Mouse (Mus musculus) stomach, embryonic 15.5 days (tissue): Measurements from ENCODE around the gene Mapk7. TPM values are rescaled to one million over a fixed set of nuclear protein-coding genes. Genes with fewer than 3 reads are reported as not detected.

Experiments used
- ATAC-seq: fragments of 200-750 bp; cut with Nextera tagmentation; 2 replicates; pipeline ENCODE4 v1.8.0; 2017; ENCODE audit warnings: low read depth, moderate number of reproducible peaks, moderate TSS enrichment; ENCODE audit not compliant: insufficient read depth, low FRiP score
- H3K27ac ChIP-seq: fragments of 300-500 bp; sonication (generic); 2 replicates; pipeline ENCODE4 v1.5.1; 2015; ENCODE audit warnings: mild to moderate bottlenecking, inconsistent platforms
- H3K27me3 ChIP-seq: fragments of 300-500 bp; sonication (generic); replicated peaks from 2 replicates; pipeline ENCODE4 v1.6.1; 2015; ENCODE audit warnings: inconsistent platforms
- H3K36me3 ChIP-seq: fragments of 300-500 bp; sonication (generic); 2 replicates; pipeline ENCODE4 v1.6.1; 2015; ENCODE audit warnings: inconsistent platforms
- H3K4me1 ChIP-seq: fragments of 300-500 bp; sonication (generic); 2 replicates; pipeline ENCODE4 v1.6.1; 2015; ENCODE audit warnings: inconsistent platforms
- H3K4me2 ChIP-seq: fragments of 300-500 bp; sonication (generic); 2 replicates; pipeline ENCODE4 v1.6.1; 2015; ENCODE audit warnings: mild to moderate bottlenecking, inconsistent platforms
- H3K4me3 ChIP-seq: fragments of 300-500 bp; sonication (generic); replicated peaks from 2 replicates; pipeline ENCODE4 v1.5.1; 2015; ENCODE audit warnings: inconsistent platforms
- H3K9ac ChIP-seq: fragments of 300-500 bp; sonication (generic); 2 replicates; pipeline ENCODE4 v1.6.1; 2015; ENCODE audit warnings: inconsistent platforms
- H3K9me3 ChIP-seq: fragments of 300-500 bp; sonication (generic); 2 replicates; pipeline ENCODE4 v1.6.1; 2016; ENCODE audit warnings: inconsistent platforms
- WGBS: fragments of 180-500 bp; shearing (Covaris S2); methylation state at CpG from one replicate; pipeline ENCODE4 v1.1.7; 2015; 5-methylcytosine and 5-hydroxymethylcytosine counted together
- polyA plus RNA-seq: library from polyadenylated mRNA; unstranded; fragments of >200 nt; fragmentation: Nextera tagmentation; extraction: Ambion mirVana; gene quantifications from 2 replicates; pipeline ENCODE4 v1.2.1, GENCODE M21; 2015

Gene Mapk7
- polyA plus RNA-seq, 1 experiment from 2014 or later, result 47.1 TPM

- Histone ChIP-seq H3K9ac (no peak overlapping the region), H3K36me3 (no peaks in the 10 kb centered on the region), H3K27ac (no peak overlapping the region), H3K4me3 (0 out of 2 replicates have a peak overlapping the region, but pooled peaks have one; percentile 14), H3K4me2 (peak overlapping the region; percentile 41), H3K27me3 (no peaks in the 10 kb centered on the region), H3K9me3 (no peaks in the 10 kb centered on the region), H3K4me1 (peaks cover 16% of the 10 kb centered on the region)
- 61% methylated on average over 17 of the region's 17 CpGs for WGBS
- no peak for ATAC-seq
These were observed 16.4 kb downstream of the Mapk7 start for GRCm38 (mm10) chr11:61477566-61478508.

- peak overlapping the region; percentile 41 for H3K4me2 ChIP-seq
- no peak overlapping the region for H3K9ac ChIP-seq
- H3K36me3 ChIP-seq, result no peaks in the 10 kb centered on the region
- H3K27me3 ChIP-seq, result no peaks in the 10 kb centered on the region
- H3K4me1 ChIP-seq, result peaks cover 16% of the 10 kb centered on the region
- no peaks in the 10 kb centered on the region for H3K9me3 ChIP-seq
- H3K27ac ChIP-seq, result no peak overlapping the region
- WGBS, result 31% methylated on average over 12 of the region's 12 CpGs
- peak; percentile 53; the same call in 1 of the 2 replicates for ATAC-seq
- H3K4me3 ChIP-seq, result peak overlapping the region; percentile 14; the same call in 1 of the 2 replicates
These were observed 17.3 kb downstream of the Mapk7 start for GRCm38 (mm10) chr11:61476786-61477382.

- WGBS, result 69% methylated on average over 4 of the region's 4 CpGs
- Histone ChIP-seq H3K4me3 (no peak overlapping the region), H3K36me3 (no peaks in the 10 kb centered on the region), H3K4me2 (no peak overlapping the region), H3K4me1 (peaks cover 9% of the 10 kb centered on the region; the same call in 1 of the 2 replicates), H3K27ac (no peak overlapping the region), H3K27me3 (no peaks in the 10 kb centered on the region), H3K9ac (no peak overlapping the region), H3K9me3 (no peaks in the 10 kb centered on the region)
- no peak for ATAC-seq
These were observed 20.6 kb downstream of the Mapk7 start for GRCm38 (mm10) chr11:61473630-61474029.

- H3K9ac ChIP-seq, result no peak overlapping the region
- no peaks in the 10 kb centered on the region for H3K27me3 ChIP-seq
- no peak overlapping the region for H3K4me2 ChIP-seq
- H3K9me3 ChIP-seq, result no peaks in the 10 kb centered on the region
- no peak overlapping the region for H3K4me3 ChIP-seq
- H3K27ac ChIP-seq, result no peak overlapping the region
- no peaks in the 10 kb centered on the region for H3K36me3 ChIP-seq
- H3K4me1 ChIP-seq, result no peaks in the 10 kb centered on the region
- no peak for ATAC-seq
These were observed 23.3 kb downstream of the Mapk7 start for GRCm38 (mm10) chr11:61470880-61471279.

- 57% methylated on average over 7 of the region's 7 CpGs for WGBS
- Histone ChIP-seq H3K9me3 (no peaks in the 10 kb centered on the region), H3K9ac (no peak overlapping the region), H3K4me3 (no peak overlapping the region), H3K36me3 (no peaks in the 10 kb centered on the region), H3K27ac (no peak overlapping the region), H3K27me3 (no peaks in the 10 kb centered on the region), H3K4me1 (0 out of 2 replicates have a peak, but pooled peaks cover 6% of the 10 kb centered on the region), H3K4me2 (no peak overlapping the region)
- no peak for ATAC-seq
These were observed 24.8 kb downstream of the Mapk7 start for GRCm38 (mm10) chr11:61469317-61469917.

GRCm38 (mm10) chr11:61468534-61468933 is 25.7 kb downstream of the Mapk7 start:
- ATAC-seq, result no peak
- Histone ChIP-seq H3K9me3 (no peaks in the 10 kb centered on the region), H3K4me3 (no peak overlapping the region), H3K4me1 (0 out of 2 replicates have a peak, but pooled peaks cover 6% of the 10 kb centered on the region), H3K4me2 (no peak overlapping the region), H3K27me3 (no peaks in the 10 kb centered on the region), H3K36me3 (no peaks in the 10 kb centered on the region), H3K27ac (no peak overlapping the region), H3K9ac (no peak overlapping the region)
- 83% methylated on average over 4 of the region's 4 CpGs for WGBS

GRCm38 (mm10) chr11:61465422-61465821 is 28.8 kb downstream of the Mapk7 start:
- H3K36me3 ChIP-seq, result no peaks in the 10 kb centered on the region
- H3K4me1 ChIP-seq, result 0 out of 2 replicates have a peak, but pooled peaks cover 9% of the 10 kb centered on the region
- H3K27ac ChIP-seq, result peak overlapping the region; percentile 87
- no peak overlapping the region for H3K4me3 ChIP-seq
- H3K9ac ChIP-seq, result no peak overlapping the region
- WGBS, result 26% methylated on average over 4 of the region's 4 CpGs
- H3K27me3 ChIP-seq, result no peaks in the 10 kb centered on the region
- no peaks in the 10 kb centered on the region for H3K9me3 ChIP-seq
- H3K4me2 ChIP-seq, result no peak overlapping the region
- peak; percentile 53; the same call in 1 of the 2 replicates for ATAC-seq

- Histone ChIP-seq H3K4me1 (0 out of 2 replicates have a peak, but pooled peaks cover 9% of the 10 kb centered on the region), H3K4me2 (no peak overlapping the region), H3K36me3 (no peaks in the 10 kb centered on the region), H3K9ac (no peak overlapping the region), H3K9me3 (no peaks in the 10 kb centered on the region), H3K4me3 (no peak overlapping the region), H3K27me3 (no peaks in the 10 kb centered on the region), H3K27ac (peak overlapping the region; percentile 31)
- ATAC-seq, result no peak
- 60% methylated on average over 2 of the region's 2 CpGs for WGBS
These were observed 30.1 kb downstream of the Mapk7 start for GRCm38 (mm10) chr11:61464071-61464470.

- H3K9ac ChIP-seq, result no peak overlapping the region
- H3K36me3 ChIP-seq, result no peaks in the 10 kb centered on the region
- peak overlapping the region; percentile 9; the same call in 1 of the 2 replicates for H3K27ac ChIP-seq
- 0 out of 2 replicates have a peak, but pooled peaks cover 7% of the 10 kb centered on the region for H3K27me3 ChIP-seq
- H3K4me1 ChIP-seq, result peaks cover 12% of the 10 kb centered on the region; the same call in 1 of the 2 replicates
- WGBS, result 73% methylated on average over 24 of the region's 24 CpGs
- no peaks in the 10 kb centered on the region for H3K9me3 ChIP-seq
- no peak overlapping the region for H3K4me2 ChIP-seq
- no peak overlapping the region for H3K4me3 ChIP-seq
- ATAC-seq, result no peak
These were observed 44.5 kb downstream of the Mapk7 start for GRCm38 (mm10) chr11:61449499-61450292.

- Histone ChIP-seq H3K4me2 (no peak overlapping the region), H3K9ac (no peak overlapping the region), H3K27ac (peak overlapping the region; percentile 9), H3K36me3 (no peaks in the 10 kb centered on the region), H3K4me1 (peaks cover 12% of the 10 kb centered on the region; the same call in 1 of the 2 replicates), H3K4me3 (no peak overlapping the region), H3K27me3 (0 out of 2 replicates have a peak, but pooled peaks cover 7% of the 10 kb centered on the region), H3K9me3 (no peaks in the 10 kb centered on the region)
- WGBS, result 65% methylated on average over 9 of the region's 9 CpGs
- 0 out of 2 replicates have a peak, but pooled peaks have one; percentile 25 for ATAC-seq
These were observed 45.5 kb downstream of the Mapk7 start for GRCm38 (mm10) chr11:61448599-61449225.
